Mouse (Mus musculus) CH12.LX (cell line): ENCODE measurements at regions not wholly inside any gene's neighbourhood (a gene's known extent, or its start where the extent isn't known, plus 50 kb on each side); places are given as distances from the start of the nearest gene placed in this dataset.

Experiments used
- DNase-seq: peaks from one replicate; pipeline ENCODE4 v3.0.0-alpha.2; 2013; ENCODE audit errors: extremely low read depth
- H3K27ac ChIP-seq: 2 replicates; pipeline ENCODE4 v1.5.1; 2012; ENCODE audit warnings: low read depth, mild to moderate bottlenecking, control low read depth, moderate library complexity; ENCODE audit not compliant: insufficient read depth
- H3K27me3 ChIP-seq: replicated peaks from 2 replicates; pipeline ENCODE3; 2012; ENCODE audit warnings: inconsistent platforms
- H3K36me3 ChIP-seq, 2 experiments: replicated peaks in 1 of 2; 2 replicates each; pipeline versions ENCODE3 to v1.6.1; 2012; ENCODE audit warnings: inconsistent platforms in 1 of 2, low read length in 1 of 2, mild to moderate bottlenecking in 1 of 2, mixed read lengths in 1 of 2, moderate library complexity in 1 of 2; ENCODE audit not compliant: control insufficient read depth in 1 of 2, insufficient read depth in 1 of 2
- H3K4me1 ChIP-seq, 2 experiments: 2 replicates each; pipeline ENCODE4 v1.6.1; 2012; ENCODE audit warnings: inconsistent platforms in 1 of 2, moderate library complexity in 1 of 2; ENCODE audit not compliant: insufficient read depth in 2 of 2, control insufficient read depth in 1 of 2
- H3K4me2 ChIP-seq: 2 replicates; pipeline ENCODE4 v1.6.1; 2012; ENCODE audit warnings: low read depth, mild to moderate bottlenecking, control low read depth; ENCODE audit not compliant: poor library complexity, insufficient read depth, severe bottlenecking
- H3K4me3 ChIP-seq, 3 experiments: fragments of 150-350 bp in 1 of 3; sonication (generic) in 1 of 3; replicated peaks in 1 of 3; 2 replicates each; pipeline versions ENCODE3 to v1.5.1; 2011 to 2012; ENCODE audit warnings: low read depth in 2 of 3, low read length in 2 of 3, mild to moderate bottlenecking in 2 of 3, moderate library complexity in 2 of 3, control low read depth in 1 of 3, improper control_type of control experiment in 1 of 3, inconsistent platforms in 1 of 3, mixed read lengths in 1 of 3; ENCODE audit not compliant: poor library complexity in 1 of 3
- H3K79me2 ChIP-seq: replicated peaks from 2 replicates; pipeline ENCODE4 v1.6.1; 2012; ENCODE audit warnings: mild to moderate bottlenecking, moderate library complexity; ENCODE audit not compliant: control insufficient read depth, poor library complexity, insufficient read depth, severe bottlenecking; ENCODE audit errors: extremely low read depth
- H3K9ac ChIP-seq: 2 replicates; pipeline ENCODE4 v1.6.1; 2012; ENCODE audit warnings: low read depth, mild to moderate bottlenecking, control low read depth, moderate library complexity; ENCODE audit not compliant: insufficient read depth
- H3K9me3 ChIP-seq: replicated peaks from 2 replicates; pipeline ENCODE3; 2012; ENCODE audit warnings: low read length, inconsistent platforms, mixed read lengths
- CHD1 ChIP-seq: IDR thresholded peaks from 2 replicates; pipeline ENCODE4 v1.6.1; 2012; ENCODE audit warnings: low read depth, low read length, improper control_type of control experiment, inconsistent platforms
- CHD2 ChIP-seq: IDR thresholded peaks from 2 replicates; pipeline ENCODE4 v1.6.1; 2011; ENCODE audit warnings: low read length, improper control_type of control experiment
- CTCF ChIP-seq, 2 experiments: IDR thresholded peaks in 1 of 2; conservative IDR thresholded peaks in 1 of 2; 2 replicates each; pipeline ENCODE4 v1.5.1; 2011 to 2012; ENCODE audit warnings: low read depth in 2 of 2, low read length in 2 of 2, improper control_type of control experiment in 1 of 2, inconsistent platforms in 1 of 2, mild to moderate bottlenecking in 1 of 2, moderate library complexity in 1 of 2
- E2F4 ChIP-seq: IDR thresholded peaks from 2 replicates; pipeline ENCODE4 v1.6.1; 2011; ENCODE audit warnings: low read depth, low read length, improper control_type of control experiment; ENCODE audit not compliant: insufficient replicate concordance
- EP300 ChIP-seq: IDR thresholded peaks from 2 replicates; pipeline ENCODE4 v1.6.1; 2011; ENCODE audit warnings: low read length, improper control_type of control experiment
- GABPA ChIP-seq: IDR thresholded peaks from 2 replicates; pipeline ENCODE4 v1.6.1; 2012; ENCODE audit warnings: low read depth, low read length, improper control_type of control experiment, inconsistent platforms; ENCODE audit not compliant: insufficient replicate concordance
- IRF4 ChIP-seq: IDR thresholded peaks from 2 replicates; pipeline ENCODE4 v1.6.1; 2014; ENCODE audit warnings: low read depth, mild to moderate bottlenecking, inconsistent platforms, low read length, improper control_type of control experiment
- JUN ChIP-seq: IDR thresholded peaks from 2 replicates; pipeline ENCODE4 v1.6.1; 2011; ENCODE audit warnings: low read depth, mild to moderate bottlenecking, low read length, improper control_type of control experiment, moderate library complexity; ENCODE audit not compliant: insufficient read depth
- JUND ChIP-seq: conservative IDR thresholded peaks from 2 replicates; pipeline ENCODE4 v1.6.1; 2011; ENCODE audit warnings: low read depth, low read length, improper control_type of control experiment
- KAT2A ChIP-seq: IDR thresholded peaks from 2 replicates; pipeline ENCODE4 v1.6.1; 2012; ENCODE audit warnings: low read length, improper control_type of control experiment, inconsistent platforms; ENCODE audit not compliant: insufficient replicate concordance
- MAFK ChIP-seq: IDR thresholded peaks from 2 replicates; pipeline ENCODE4 v1.6.1; 2011; ENCODE audit warnings: low read length, improper control_type of control experiment; ENCODE audit not compliant: insufficient replicate concordance
- MAX ChIP-seq: IDR thresholded peaks from 2 replicates; pipeline ENCODE4 v1.6.1; 2011; ENCODE audit warnings: low read length, improper control_type of control experiment
- MAZ ChIP-seq: IDR thresholded peaks from 2 replicates; pipeline ENCODE4 v1.6.1; 2012; ENCODE audit warnings: low read depth, mild to moderate bottlenecking, inconsistent platforms, low read length, improper control_type of control experiment, moderate library complexity
- MEF2A ChIP-seq: IDR thresholded peaks from 2 replicates; pipeline ENCODE4 v1.6.1; 2014; ENCODE audit warnings: low read depth, mild to moderate bottlenecking, inconsistent platforms, low read length, improper control_type of control experiment, borderline replicate concordance
- MXI1 ChIP-seq: IDR thresholded peaks from 2 replicates; pipeline ENCODE4 v1.6.1; 2011; ENCODE audit warnings: mild to moderate bottlenecking, low read depth, low read length, improper control_type of control experiment
- POLR2A ChIP-seq: IDR thresholded peaks from 2 replicates; pipeline ENCODE4 v1.6.1; 2011; ENCODE audit warnings: low read depth, mild to moderate bottlenecking, improper control_type of control experiment, low read length
- POLR2AphosphoS2 ChIP-seq: IDR thresholded peaks from 2 replicates; pipeline ENCODE4 v1.6.1; 2011; ENCODE audit warnings: low read depth, low read length, improper control_type of control experiment
- RCOR1 ChIP-seq: conservative IDR thresholded peaks from 2 replicates; pipeline ENCODE4 v1.6.1; 2012; ENCODE audit warnings: low read depth, mild to moderate bottlenecking, inconsistent platforms, low read length, improper control_type of control experiment
- SIN3A ChIP-seq: IDR thresholded peaks from 2 replicates; pipeline ENCODE4 v1.6.1; 2012; ENCODE audit warnings: low read length, improper control_type of control experiment, inconsistent platforms
- TCF12 ChIP-seq: IDR thresholded peaks from 2 replicates; pipeline ENCODE4 v1.6.1; 2014; ENCODE audit warnings: low read depth, mild to moderate bottlenecking, inconsistent platforms, low read length, improper control_type of control experiment
- UBTF ChIP-seq: IDR thresholded peaks from 2 replicates; pipeline ENCODE4 v1.6.1; 2012; ENCODE audit warnings: low read depth, mild to moderate bottlenecking, inconsistent platforms, low read length, improper control_type of control experiment, moderate library complexity
- USF2 ChIP-seq: conservative IDR thresholded peaks from 2 replicates; pipeline ENCODE4 v1.6.1; 2011; ENCODE audit warnings: low read depth, low read length, improper control_type of control experiment
- ZC3H11A ChIP-seq: IDR thresholded peaks from 2 replicates; pipeline ENCODE4 v1.6.1; 2012; ENCODE audit warnings: low read depth, mild to moderate bottlenecking, inconsistent platforms, low read length, improper control_type of control experiment
- ZKSCAN1 ChIP-seq: IDR thresholded peaks from 2 replicates; pipeline ENCODE4 v1.6.1; 2012; ENCODE audit warnings: low read depth, inconsistent platforms, low read length, improper control_type of control experiment, borderline replicate concordance
- ZMIZ1 ChIP-seq: IDR thresholded peaks from 2 replicates; pipeline ENCODE4 v1.6.1; 2012; ENCODE audit warnings: low read depth, mild to moderate bottlenecking, inconsistent platforms, low read length, improper control_type of control experiment
- ZNF384 ChIP-seq: IDR thresholded peaks from 2 replicates; pipeline ENCODE4 v1.6.1; 2012; ENCODE audit warnings: low read depth, low read length, improper control_type of control experiment, inconsistent platforms
- dilution Hi-C: fragments of 300-500 bp; cut with MboI; formaldehyde crosslinking; loops from 2 replicates; pipeline ENCODE4 v1.14.3; 2020; ENCODE audit warnings: low sequenced_read_pairs; ENCODE audit not compliant: extremely low pct_unique_long_range_greater_than_20kb, extremely low pct_ligation_motif_present
- in situ Hi-C: fragments of 300-500 bp; cut with MboI; formaldehyde crosslinking; loops from 3 replicates; pipeline ENCODE4 v1.14.3; 2019; ENCODE audit warnings: low sequenced_read_pairs, low pct_ligation_motif_present, low pct_unique_long_range_greater_than_20kb, mixed read lengths

DNA sequence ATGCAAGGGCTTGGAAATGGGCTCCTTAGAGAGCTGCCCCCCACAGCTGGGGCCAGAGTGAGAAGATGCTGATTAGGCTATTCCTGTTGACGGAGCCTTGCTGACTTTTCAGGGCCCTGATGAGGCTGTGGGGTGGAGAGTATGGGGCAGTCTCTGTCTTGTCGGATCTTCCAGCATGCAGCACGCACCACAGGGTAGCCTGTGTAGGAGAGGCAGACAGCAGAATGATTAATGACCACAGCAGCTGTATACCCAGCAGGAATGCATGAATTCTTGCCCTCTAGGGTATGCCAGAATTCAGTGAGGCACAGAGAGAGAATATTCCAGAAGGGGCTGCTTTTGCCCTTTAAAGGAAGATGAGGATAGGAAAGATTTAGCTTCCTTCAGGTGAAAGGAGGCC, 265.6 kb upstream of the Gm10131 start:
- no peak for TF ChIP-seq ZMIZ1
- no peak for TF ChIP-seq ZNF384
- TF ChIP-seq TCF12: no peak
- no peak for TF ChIP-seq EP300
- no peak for TF ChIP-seq MAZ
- no peak for TF ChIP-seq MEF2A
- no peak for TF ChIP-seq CTCF (conservative IDR thresholded peaks at IDR 0.05 in 1 of 2, IDR thresholded peaks at IDR 0.05 in 1 of 2; ENCODE audit: low read depth in 2 of 2, low read length in 2 of 2)
- no peak for TF ChIP-seq CHD2
- TF ChIP-seq POLR2A: no peak
- no peak for TF ChIP-seq JUND
- no peak for TF ChIP-seq MXI1
- TF ChIP-seq RCOR1: no peak
- no peak for TF ChIP-seq IRF4
- TF ChIP-seq JUN: no peak
- no peak for TF ChIP-seq GABPA
- TF ChIP-seq CHD1: no peak
- no peak for TF ChIP-seq MAFK
- TF ChIP-seq ZKSCAN1: no peak
- TF ChIP-seq SIN3A: no peak
- TF ChIP-seq, all 38 proteins: peak for 0
- in situ Hi-C loops (no loop called here), dilution Hi-C loops (no loop called here)
- no peak overlapping the region for H3K27ac ChIP-seq
- H3K27me3 ChIP-seq: no peaks in the 10 kb centered on the region
- no peaks in the 10 kb centered on the region for H3K79me2 ChIP-seq
- H3K36me3 ChIP-seq: no peaks in the 10 kb centered on the region
- H3K9ac ChIP-seq: no peak overlapping the region
- no peak for DNase-seq
- H3K4me1 ChIP-seq: no peaks in the 10 kb centered on the region
- no peak overlapping the region for H3K4me3 ChIP-seq
- H3K9me3 ChIP-seq: no peaks in the 10 kb centered on the region
- H3K4me2 ChIP-seq: no peak overlapping the region

DNA sequence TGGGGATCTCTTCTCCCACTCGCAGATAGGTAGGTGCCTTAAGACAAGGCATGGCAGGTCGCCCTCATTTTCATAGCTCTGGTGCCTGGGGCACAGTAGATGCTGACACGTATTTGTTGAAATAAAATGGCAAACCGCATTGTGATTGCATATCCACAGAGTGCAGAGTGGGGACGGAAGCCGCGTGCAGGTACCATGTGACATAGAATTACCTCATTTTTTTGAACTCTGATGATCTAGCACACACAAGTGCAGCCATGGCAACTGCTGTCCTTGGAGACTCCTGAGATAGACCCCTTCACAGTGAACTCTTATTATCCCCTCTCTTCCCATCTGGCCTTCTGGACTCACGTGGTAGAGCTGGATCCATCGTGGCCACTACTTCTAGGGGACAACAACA, 262.7 kb upstream of the Gm10131 start:
- no peaks in the 10 kb centered on the region for H3K27me3 ChIP-seq
- no peak overlapping the region for H3K4me3 ChIP-seq
- no peak overlapping the region for H3K4me2 ChIP-seq
- no peaks in the 10 kb centered on the region for H3K36me3 ChIP-seq
- dilution Hi-C loops: no loop called here
- in situ Hi-C loops: no loop called here
- H3K79me2 ChIP-seq: no peaks in the 10 kb centered on the region
- H3K27ac ChIP-seq: no peak overlapping the region
- H3K9me3 ChIP-seq: no peaks in the 10 kb centered on the region
- no peak overlapping the region for H3K9ac ChIP-seq
- TF ChIP-seq MAZ: no peak
- TF ChIP-seq ZC3H11A: no peak
- no peak for TF ChIP-seq GABPA
- TF ChIP-seq USF2: no peak
- no peak for TF ChIP-seq CTCF (conservative IDR thresholded peaks at IDR 0.05 in 1 of 2, IDR thresholded peaks at IDR 0.05 in 1 of 2; ENCODE audit: low read depth in 2 of 2, low read length in 2 of 2)
- TF ChIP-seq RCOR1: no peak
- no peak for TF ChIP-seq E2F4
- no peak for TF ChIP-seq KAT2A
- no peak for TF ChIP-seq EP300
- TF ChIP-seq POLR2AphosphoS2: no peak
- no peak for TF ChIP-seq POLR2A
- no peak for TF ChIP-seq MAFK
- TF ChIP-seq ZMIZ1: no peak
- no peak for TF ChIP-seq ZNF384
- TF ChIP-seq MAX: no peak
- TF ChIP-seq UBTF: no peak
- TF ChIP-seq, all 38 proteins: peak for 0
- no peaks in the 10 kb centered on the region for H3K4me1 ChIP-seq
- no peak for DNase-seq
